Mouse (Mus musculus): ENCODE measurements around the gene Vmn1r138.
"Not testable (repeated sequence)": the region's sequence is repeated elsewhere in the genome, so short reads cannot be mapped to it uniquely, and the experiment has no call there.

Gene Vmn1r138

GRCm38 (mm10) chr7:22028797-22029196 is at the start of gene Vmn1r138:
Gene Vmn1r138 (minus strand): TSS chr7:22028897.
- DNase-seq (ENCODE audit: low spot score), result not testable (repeated sequence)

- not testable (repeated sequence) for DNase-seq (ENCODE audit: low spot score)
These were observed 40.1 kb upstream of the Vmn1r138 start, which contains the start of gene Vmn1r139 for GRCm38 (mm10) chr7:22068757-22069156. Gene Vmn1r139 (plus strand): TSS chr7:22069057.

GRCm38 (mm10) chr7:22056205-22056604 is 27.5 kb upstream of the Vmn1r138 start, which contains the start of gene Gm6176:
Gene Gm6176 (minus strand): TSS chr7:22056305.
- not testable (repeated sequence) for DNase-seq (ENCODE audit: low spot score)

GRCm38 (mm10) chr7:21994287-21994686 is 34.4 kb downstream of the Vmn1r138 start, which contains the start of gene Vmn1r137:
Gene Vmn1r137 (plus strand): TSS chr7:21994587.
- not testable (repeated sequence) for DNase-seq (ENCODE audit: low spot score)
